Mouse (Mus musculus) lung, adult 2 months (tissue): ENCODE measurements around the gene Mrap.

ENCODE experiments used
- CTCF ChIP-seq: fragments of 200-500 bp; IDR thresholded peaks from 2 replicates; pipeline ENCODE4 v1.5.1; 2011; ENCODE audit warnings: mild to moderate bottlenecking, low read length, control low read depth; ENCODE audit not compliant: insufficient read depth
- POLR2A ChIP-seq: fragments of 200-500 bp; IDR thresholded peaks from 2 replicates; pipeline ENCODE4 v1.6.1; 2011; ENCODE audit warnings: low read depth, mild to moderate bottlenecking, control low read depth, low read length, borderline replicate concordance; ENCODE audit errors: extremely low read depth

GRCm38 (mm10) chr16:90696306-90696705 is 41.7 kb upstream of the Mrap start:
- TF ChIP-seq CTCF: no peak
- TF ChIP-seq POLR2A: no peak
